Mouse (Mus musculus) regulatory T cell (primary cell): ENCODE data around the gene Ercc8.

Source experiments
- in situ Hi-C: fragments of 300-600 bp; cut with MboI, MseI; formaldehyde crosslinking; loops from one replicate; pipeline ENCODE4 v1.15.1; 2025; ENCODE audit warnings: high pct_unique_total_duplicates

The Ercc8 gene

DNA sequence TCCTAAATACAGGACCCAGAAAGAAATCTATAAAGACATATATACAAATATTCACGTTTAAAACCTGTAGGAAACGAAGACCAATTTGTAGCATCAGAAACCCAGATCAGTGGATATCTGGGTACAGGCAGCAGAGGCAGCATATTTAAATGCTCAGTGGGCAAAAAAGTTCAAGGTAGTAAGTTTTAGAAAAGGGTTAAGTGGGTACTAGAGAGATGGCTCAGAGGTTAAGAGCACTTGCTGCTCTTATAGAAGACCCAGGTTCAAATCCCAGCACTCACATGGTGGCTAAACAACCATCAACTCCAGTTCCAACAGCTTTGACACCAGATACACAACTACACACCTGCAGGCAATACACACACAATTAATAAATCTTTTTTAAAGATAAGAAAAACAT lies 1.4 kb upstream of the Ercc8 start:
- in situ Hi-C loops: no loop called here

DNA sequence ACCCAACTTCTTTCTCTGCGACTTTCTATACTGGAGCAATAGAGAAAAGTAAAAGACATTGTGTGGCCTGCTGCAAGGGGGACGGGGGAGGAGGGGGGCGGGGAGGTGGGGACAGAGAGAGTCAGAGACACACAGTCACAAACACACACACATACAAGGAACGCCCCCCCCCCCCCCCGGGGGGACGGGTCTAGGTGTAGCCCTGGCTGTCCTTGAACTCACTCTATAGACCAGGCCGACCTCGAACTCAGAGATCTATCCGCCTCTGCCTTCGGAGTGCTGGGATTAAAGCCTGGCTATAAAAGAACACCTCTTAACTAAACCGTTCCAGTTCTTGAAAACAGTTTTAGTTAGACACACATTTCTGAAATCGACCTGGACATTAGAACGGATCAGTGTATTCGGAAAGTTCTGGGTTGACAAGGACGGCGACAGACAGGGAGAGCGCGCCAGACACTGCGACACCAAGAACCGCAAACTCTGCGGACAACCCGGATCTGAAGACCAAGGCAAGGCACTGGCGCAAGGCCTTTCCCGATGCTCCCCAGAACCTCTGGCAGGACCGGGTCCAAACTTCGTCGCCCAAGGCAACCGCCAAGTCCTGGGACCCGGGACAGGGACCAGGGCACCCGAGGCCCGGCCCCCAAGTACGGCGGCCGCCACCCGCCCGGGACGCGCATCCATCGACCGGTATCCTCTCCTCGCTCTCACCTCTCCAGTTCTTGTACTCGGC lies 633 bp upstream of the Ercc8 start:
- in situ Hi-C loops: no loop called here

DNA sequence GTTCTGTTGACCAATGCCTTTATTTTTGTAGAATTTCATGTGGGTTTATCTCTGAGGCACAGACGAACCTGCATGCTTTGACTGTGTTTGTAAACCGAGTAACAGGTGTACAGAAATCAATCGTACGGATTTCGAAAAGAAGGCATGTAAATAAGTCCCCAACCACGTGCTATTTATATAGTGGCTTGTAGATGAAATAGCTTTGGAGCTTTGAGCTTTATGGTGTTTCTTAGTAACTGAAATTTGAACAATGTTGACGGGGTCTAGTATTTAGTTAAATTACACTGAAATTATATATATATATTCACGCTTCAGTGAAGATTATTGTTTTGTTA lies 677 bp downstream of the Ercc8 start:
- in situ Hi-C loops: no loop called here

DNA sequence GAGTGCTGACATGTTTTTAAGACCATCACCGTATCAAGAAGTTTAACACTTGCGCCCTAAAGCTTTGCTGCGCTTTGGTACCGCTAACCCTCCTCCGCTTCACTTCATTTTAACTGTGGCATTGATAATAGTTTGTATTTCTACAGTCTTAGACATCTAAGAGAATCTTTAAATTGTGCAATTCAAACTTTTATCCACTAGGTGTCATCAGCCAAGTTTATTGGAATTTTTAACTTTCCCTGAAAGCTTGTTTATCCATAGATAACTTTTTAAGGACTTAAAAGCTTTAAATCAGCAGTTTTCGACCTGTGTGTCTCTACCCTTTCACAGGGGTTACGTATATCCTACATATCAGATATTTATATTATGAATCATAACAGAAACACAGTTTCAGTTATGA lies 1.4 kb downstream of the Ercc8 start:
- in situ Hi-C loops: no loop called here

DNA sequence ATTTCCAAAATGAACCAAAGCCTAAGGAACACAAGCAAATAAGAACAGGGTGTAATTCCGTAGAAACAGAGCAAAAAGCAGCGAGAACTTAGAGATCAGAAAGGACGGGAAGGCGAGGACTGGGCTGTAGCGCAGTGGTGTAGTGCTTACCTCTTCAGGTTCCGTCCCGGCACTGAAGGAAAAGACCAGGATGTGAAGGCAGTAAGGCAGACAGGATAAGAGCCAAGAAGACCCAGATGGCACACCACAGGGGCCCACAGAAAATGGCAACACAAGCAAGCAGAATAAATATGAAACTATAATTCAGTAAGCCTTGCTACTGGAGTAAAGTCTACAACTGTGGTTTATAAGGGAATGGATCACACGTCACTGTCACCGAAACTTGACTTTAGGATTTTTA lies 5.4 kb downstream of the Ercc8 start:
- in situ Hi-C loops: no loop called here

DNA sequence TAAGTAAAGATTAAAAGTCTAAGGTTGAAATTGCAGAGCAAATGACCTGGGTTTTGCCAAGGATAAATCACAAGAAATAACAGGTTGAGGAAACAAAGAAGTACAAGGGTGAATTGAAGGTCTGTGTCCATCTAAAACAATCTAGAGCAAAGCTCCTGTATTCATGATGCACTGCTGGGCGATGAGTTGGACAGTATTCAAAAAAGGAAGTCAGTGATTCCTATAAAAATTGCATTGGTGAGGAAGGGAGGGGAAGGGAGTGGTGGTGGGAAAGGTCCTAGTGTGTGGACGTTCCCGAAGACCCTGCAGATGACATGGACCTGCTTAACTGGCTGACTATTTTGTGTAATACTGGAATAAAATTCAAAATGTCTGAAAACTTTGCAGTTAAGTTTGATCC lies 6.1 kb downstream of the Ercc8 start:
- in situ Hi-C loops: no loop called here

DNA sequence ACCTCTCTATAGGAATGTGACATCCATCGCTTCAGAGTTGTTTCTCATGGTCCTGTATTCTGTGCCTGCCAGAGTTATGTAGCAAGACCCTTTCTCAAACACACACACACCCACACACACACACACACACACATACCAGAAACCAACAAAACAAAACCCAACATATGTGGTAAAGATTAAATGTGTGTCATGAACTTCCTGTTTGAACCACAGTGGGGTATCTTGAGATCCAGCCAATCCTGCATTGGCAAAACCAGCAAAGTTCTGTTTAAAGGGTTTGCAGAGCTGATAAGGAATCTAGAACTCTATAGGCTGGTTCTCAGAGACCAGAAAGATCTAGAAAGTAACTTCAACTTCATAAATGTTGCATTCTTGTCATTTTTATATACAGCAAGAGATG lies 11.5 kb downstream of the Ercc8 start:
- in situ Hi-C loops: no loop called here

DNA sequence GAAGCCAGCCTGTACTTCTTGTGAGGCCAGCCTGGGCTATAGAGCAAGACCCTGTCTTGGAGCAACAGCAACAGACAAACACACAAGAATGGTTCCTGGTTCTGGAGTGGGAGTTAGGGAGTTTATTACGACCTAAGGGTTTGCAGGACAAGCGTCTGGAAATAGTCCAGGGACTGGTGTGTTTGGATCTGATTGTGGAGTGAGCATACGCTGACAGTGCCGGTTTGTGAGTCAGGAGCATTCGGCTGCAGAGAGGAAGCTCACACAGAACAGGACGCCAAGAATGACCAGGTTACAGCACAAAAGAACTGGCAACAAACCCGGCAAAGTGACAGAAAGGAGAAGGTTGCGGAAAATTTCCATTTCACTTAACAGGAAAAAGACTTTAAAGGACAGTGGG lies 12.0 kb downstream of the Ercc8 start:
- in situ Hi-C loops: no loop called here

DNA sequence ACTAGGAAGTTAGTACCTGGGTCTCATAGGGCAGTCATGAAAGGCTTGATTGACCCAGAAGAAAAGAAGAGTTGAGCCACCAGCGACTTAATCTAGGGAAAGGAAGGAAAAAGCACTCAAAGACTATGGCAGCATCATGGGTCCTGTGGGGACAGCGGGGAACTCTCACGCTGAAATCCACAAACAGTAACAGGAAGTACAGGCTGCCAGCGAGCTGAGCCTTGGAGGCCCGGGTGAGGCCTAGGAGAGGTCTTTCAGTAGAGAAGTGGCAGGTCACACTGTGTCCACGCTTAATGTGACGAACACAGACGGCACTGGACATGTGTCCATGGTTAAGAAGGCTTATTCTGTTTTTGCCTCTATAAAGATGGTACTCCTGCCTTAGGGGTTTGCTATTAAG lies 21.1 kb downstream of the Ercc8 start:
- in situ Hi-C loops: no loop called here

DNA sequence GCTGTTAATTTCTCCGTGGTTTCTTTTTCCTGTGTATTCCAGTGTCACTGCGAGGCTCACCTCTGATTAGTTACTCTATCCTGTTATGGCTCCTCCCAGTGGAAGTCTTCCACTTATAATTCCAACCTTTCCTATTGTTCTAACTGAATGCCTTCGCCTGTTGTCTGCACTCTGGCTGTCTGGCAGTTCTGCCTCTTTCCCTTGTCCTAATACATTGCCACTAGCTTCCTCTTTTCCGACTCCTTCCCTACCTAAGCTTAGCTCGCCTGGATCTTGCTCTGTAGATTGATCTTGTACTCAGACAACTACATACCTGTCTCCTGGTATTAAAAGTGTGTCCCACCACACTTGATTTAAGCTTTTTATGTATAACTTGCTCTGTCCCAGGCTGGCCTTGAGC lies 22.3 kb downstream of the Ercc8 start:
- in situ Hi-C loops: no loop called here

DNA sequence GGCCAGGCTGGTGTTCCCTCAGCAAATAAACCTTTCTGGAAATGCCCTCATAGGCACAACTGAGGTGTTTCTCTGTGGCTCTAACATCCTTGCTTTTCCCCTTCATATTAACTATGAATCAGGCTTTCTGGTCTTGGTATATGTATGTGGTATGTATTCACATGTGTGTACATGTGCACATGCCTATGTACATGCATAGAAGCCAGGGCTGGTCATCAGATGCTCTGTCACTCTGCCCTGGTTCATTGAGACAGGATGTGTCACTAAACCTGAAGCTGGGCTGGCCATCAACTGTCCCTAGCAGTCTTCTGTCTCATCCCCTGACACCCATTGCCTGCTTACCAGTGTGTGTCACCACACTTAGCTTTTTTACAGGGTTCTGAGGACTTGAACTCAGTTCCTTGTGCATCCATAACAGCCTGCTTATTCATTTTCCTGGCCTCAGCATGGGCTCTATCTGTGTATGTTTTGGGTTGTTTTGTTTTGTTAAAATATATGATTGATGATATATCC lies 26.3 kb downstream of the Ercc8 start:
- in situ Hi-C loops: no loop called here

DNA sequence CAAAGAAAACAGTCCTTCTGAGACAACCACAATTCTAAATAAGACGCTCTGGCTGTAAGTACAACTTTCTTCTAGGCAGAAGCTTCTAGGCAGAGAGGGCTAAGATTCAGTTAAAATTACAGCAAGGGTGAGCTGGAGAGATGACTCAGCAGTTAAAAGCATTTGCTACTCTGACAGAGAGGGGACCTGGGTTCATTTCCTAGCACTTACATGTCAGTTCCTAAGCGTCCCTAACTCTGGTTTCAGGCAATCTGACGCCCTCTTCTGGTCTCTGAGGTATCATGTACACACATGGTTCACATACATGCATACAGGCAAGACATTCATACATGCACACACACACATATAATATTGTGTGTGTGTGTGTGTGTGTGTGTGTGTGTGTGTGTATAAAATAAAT lies 27.0 kb downstream of the Ercc8 start:
- in situ Hi-C loops: no loop called here

DNA sequence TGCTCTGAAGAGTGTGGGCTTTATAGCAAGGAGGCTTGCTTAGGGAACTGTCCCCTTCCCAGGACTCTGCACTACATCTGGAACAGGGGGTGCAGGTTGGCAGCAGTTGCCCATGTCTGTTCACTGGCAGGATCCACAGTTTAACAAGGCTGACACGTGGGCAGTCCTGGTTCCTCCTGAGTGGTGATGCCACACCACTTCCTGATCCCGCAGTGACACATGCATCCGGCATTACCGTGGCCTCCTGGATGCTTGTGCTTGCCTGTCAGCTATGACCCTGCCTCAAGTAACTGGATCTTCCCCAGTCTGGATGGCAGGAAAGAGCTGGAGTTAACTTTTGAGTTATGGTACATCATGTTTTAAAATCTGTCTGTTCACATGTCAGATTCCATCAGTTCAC lies 29.5 kb downstream of the Ercc8 start:
- in situ Hi-C loops: no loop called here

DNA sequence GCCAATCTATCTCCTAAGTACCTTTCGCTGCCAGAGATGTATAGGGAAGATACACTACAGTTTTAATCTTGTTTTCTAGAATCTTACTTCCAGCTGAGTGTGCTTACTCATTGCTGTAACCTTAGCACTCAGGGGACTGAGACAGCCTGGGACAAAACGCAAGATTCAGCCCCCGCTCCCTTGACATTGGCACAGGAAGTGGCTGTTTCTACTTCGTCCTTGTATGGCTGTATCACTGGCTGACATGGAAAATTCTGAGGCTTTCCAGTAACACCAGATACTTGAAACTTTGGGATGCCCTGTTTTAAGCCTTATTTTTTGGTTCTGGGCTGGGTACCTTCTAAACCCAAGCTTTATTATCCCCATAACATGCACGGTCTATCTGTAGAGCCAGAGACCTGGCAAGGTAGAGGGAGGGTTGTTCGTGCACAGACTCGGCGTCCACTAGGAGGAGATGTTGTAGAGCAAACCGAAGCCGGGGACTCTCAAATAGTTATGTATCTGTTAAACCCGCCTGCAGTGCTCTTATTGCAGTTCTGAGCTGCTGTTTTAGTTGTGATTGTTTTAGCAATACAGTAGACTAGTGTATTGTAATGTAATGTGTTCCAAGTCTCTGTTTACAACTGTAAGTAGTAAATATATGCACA lies 32.7 kb downstream of the Ercc8 start:
- in situ Hi-C loops: no loop called here

DNA sequence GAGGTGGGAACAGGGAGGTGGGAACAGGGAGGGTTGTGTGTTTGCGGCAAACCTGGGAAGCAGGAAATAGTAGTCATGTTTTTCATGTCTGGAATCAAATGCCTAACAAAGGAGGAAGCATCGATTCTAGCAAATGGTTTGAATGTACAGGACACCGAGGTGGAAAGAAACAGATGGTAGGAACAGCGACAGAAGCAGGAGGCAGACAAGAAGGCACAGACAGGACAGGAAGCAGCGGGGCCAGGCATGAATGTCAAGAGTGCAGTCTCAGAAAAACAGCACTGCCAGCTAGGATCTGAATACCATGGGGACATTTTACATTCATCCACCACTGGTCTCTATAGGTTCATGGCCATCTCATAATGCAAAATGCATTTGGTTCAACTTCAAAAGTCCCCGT lies 36.9 kb downstream of the Ercc8 start:
- in situ Hi-C loops: loop anchor here (5.0 kb wide), 1 partner anchor 137 kb away; no protein-coding TSS in a partner anchor

DNA sequence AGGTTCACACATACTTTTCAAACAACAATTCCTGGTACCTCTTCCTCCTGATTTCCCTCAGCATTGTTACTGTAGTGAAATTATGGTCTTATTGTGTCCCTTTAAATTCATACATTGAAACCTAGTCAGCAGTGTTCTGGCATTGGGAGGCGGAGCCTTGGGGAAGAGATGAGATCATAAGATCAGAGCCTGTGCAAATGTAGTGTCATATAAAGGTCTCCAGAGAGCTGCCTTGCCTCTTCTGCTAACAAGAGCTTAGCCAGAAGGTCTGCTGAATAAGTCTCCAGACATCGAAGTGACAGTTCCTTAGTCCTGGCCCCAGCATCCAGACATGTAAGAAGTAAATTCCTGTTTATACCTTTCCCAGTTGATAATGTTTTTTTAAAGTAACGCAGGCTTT lies 46.3 kb downstream of the Ercc8 start:
- in situ Hi-C loops: no loop called here

DNA sequence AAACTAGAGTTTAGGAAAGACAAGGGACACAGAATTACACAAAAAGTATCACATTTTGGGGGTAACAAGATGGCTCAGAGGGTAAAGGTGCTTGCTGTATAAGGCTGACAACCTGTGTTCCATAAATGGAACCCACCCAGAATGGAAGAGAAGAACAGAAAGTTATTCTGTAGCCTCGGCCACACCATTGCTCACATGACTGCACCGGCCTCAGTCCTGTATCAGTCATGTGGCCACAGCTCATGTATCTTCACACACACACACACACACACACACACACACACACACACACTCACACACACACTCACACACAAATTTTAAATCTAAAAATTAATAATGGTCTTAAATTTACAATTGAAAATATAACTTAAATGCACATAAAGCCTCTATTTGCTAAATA lies 48.9 kb downstream of the Ercc8 start:
- in situ Hi-C loops: no loop called here

DNA sequence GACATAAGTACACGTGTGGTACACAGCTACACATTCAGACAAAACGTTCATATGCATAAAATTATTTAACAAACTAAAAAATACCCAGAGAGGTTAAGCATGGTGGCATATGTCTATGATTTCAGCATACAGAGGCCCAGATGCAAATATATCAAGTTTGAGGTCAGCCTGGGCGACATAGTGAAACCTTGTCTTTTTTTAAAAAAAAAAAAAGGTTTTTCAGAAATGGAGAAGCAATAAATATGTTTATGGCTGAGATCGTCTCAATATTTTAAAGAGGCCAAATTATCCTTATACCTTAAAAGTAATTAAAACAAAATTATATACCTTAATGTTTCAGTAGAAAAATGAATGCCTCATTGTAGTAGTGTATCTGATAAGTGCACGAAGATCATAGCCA lies 49.6 kb downstream of the Ercc8 start:
- in situ Hi-C loops: no loop called here

DNA sequence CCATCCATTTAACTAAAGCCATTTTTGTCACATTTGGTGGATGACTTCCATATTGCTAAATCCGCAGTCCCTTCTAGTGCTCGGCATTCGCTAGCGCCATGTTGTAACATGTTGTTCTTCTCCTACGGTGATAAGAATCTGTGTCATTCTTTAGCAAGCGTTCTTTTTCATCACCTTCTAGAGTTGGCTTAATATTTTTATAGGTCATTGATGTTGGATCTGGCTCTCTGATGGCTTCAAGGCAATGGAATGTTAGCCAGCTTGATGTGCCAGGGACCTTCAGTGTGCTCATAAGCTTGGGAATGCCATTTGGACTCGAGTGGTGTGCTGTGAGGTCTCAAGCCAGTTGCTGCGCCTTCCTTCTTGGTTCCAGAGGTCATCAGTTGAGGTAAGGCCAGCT lies 52.4 kb downstream of the Ercc8 start:
- in situ Hi-C loops: loop anchor here (10.0 kb wide), 1 partner anchor 104 kb away; the partner anchor contains the start of gene Depdc1b

DNA sequence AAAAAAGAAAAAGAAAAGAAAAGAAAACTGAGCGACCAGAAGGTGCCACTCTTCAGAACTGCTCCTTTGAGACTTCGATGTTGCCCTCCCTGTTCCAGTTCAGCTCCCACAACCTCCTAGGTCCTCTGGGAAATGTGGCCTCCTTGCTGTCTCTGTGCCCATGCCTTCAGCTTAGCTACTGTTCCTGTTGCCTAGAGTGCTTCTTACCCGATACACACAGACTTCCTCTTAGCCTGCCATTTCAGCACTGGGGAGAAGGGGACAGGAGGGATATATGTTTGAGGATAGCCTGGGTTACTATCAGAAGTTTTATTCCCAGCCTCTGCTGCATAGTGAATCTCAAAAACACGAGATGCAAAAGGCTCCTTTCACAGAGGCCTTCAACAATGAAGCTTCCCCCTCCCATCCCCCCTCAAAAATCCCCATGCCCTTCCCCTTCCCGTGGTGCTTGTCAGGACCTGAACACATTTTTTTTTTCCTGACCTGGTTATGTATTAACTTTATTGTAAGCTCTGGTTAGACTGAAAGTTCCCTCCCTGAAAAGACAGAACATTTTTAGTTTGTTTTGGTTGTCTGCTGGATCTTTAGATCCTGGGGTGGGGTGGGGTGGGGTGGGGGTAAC lies 54.0 kb downstream of the Ercc8 start:
- in situ Hi-C loops: loop anchor here (10.0 kb wide), 1 partner anchor 102 kb away; the partner anchor contains the start of gene Depdc1b

DNA sequence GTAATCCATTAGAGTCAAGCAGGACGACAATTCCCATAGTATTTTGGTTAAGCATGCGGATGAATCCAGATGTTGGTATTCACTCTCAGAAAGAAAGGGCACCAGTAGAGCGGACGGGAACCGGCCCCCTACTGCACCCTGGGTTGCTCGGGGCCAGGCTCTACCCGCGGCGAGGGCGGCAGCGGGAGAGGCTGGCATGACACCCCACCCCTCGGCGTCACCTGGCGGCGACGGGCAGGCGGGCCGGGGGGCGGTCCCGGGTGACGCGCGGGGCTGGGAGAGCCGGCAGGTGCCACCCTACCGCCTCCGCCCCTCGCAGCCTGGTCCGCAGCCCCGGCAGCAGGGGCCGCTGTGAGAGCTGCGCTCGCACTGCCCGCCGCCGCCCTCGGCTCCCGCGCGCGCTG lies 55.6 kb downstream of the Ercc8 start, which contains the start of gene Elovl7:
TSS of gene Elovl7 (plus strand) at position 324 of the 404 bp plus-strand sequence.
- in situ Hi-C loops: loop anchor here (10.0 kb wide), 1 partner anchor 101 kb away; the partner anchor contains the start of gene Depdc1b

DNA sequence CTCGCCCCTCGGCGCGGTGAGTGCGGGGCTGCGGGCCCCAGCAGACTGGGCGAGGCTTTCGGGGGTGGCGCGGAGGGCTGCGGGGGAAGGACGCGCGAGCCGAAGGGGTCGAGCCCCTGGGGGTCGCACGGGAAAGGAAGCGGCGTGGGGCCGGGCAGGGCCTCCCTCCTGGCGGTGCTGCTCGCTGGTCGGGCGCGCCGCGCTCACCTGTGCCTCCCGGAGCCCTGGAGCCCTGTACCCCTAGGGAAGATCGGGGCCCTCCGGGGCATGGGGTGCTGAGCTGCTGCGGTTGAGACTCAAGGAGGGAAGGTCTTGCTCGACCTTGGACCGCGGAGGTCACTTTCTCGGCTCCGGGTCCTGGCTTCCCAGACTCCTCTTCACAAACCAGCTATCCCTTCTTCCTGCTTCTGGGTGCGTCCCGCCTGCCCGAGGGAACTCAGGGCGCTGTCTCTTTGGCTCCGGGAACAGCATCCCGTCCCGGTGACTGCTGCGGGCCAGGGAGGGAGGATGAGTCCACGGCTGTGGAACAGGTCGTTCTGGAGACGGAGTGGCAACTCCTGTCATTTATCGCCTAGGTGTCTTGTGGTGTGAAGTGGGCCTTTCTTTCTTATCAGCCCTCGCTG lies 56.1 kb downstream of the Ercc8 start:
- in situ Hi-C loops: loop anchor here (10.0 kb wide), 1 partner anchor 100 kb away; the partner anchor contains the start of gene Depdc1b
